Mouse (Mus musculus): Measurements from ENCODE around the gene Gucy1b1.

DNA sequence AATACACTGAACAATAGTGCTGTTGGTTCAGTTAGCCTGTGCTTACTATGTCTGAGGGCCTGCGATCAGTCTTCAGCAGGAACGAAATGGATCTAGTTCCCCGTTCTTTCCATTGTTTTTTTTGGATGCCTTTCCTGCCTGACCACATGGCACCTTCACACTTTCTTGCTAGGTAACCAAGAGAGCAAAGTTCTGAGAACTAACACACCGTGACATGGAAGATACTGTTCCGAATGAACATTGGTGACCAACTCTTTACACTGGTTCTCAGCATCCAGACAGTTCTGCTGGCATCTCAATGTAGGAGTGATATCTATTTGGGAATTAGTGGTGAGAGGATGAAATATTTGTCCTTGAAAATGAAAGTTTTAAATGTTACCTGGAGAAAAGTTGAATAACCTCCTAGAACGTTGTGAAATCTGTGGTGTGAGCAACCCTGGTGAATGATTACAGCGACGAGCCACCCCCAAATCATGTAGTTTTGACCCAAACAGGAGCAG, 52.0 kb downstream of the Gucy1b1 start:
- TF ChIP-seq CTCF (IDR thresholded peaks at IDR 0.05; ENCODE audit: low read depth) (no peak), EP300 (IDR thresholded peaks at IDR 0.05; ENCODE audit: low read depth) (no peak)
